Mouse (Mus musculus) hindbrain, embryonic 15.5 days (tissue): ENCODE results near the gene Usp28. TPM values are rescaled to one million over a fixed set of nuclear protein-coding genes. Genes with fewer than 3 reads are reported as not detected.

Experiments used
- ATAC-seq: fragments of 200-750 bp; cut with Nextera tagmentation; 2 replicates; pipeline ENCODE4 v1.8.0; 2017; ENCODE audit warnings: low read depth, moderate number of reproducible peaks, moderate TSS enrichment; ENCODE audit not compliant: low FRiP score
- H3K27ac ChIP-seq: fragments of 300-500 bp; sonication (generic); replicated peaks from 2 replicates; pipeline ENCODE4 v1.5.1; 2015; ENCODE audit warnings: mild to moderate bottlenecking, inconsistent platforms
- H3K27me3 ChIP-seq: fragments of 300-500 bp; sonication (generic); 2 replicates; pipeline ENCODE4 v1.6.1; 2015; ENCODE audit warnings: control low read depth, inconsistent platforms
- H3K36me3 ChIP-seq: fragments of 300-500 bp; sonication (generic); 2 replicates; pipeline ENCODE4 v1.6.1; 2015; ENCODE audit warnings: control low read depth, inconsistent platforms
- H3K4me1 ChIP-seq: fragments of 300-500 bp; sonication (generic); replicated peaks from 2 replicates; pipeline ENCODE4 v1.6.1; 2015; ENCODE audit warnings: control low read depth, inconsistent platforms
- H3K4me2 ChIP-seq: fragments of 300-500 bp; sonication (generic); 2 replicates; pipeline ENCODE4 v1.6.1; 2015; ENCODE audit warnings: moderate library complexity, mild to moderate bottlenecking, inconsistent platforms
- H3K4me3 ChIP-seq: fragments of 300-500 bp; sonication (generic); 2 replicates; pipeline ENCODE4 v1.5.1; 2015; ENCODE audit warnings: mild to moderate bottlenecking, inconsistent platforms
- H3K9ac ChIP-seq: fragments of 300-500 bp; sonication (generic); 2 replicates; pipeline ENCODE4 v1.6.1; 2015; ENCODE audit warnings: inconsistent platforms
- H3K9me3 ChIP-seq: fragments of 300-500 bp; sonication (generic); 2 replicates; pipeline ENCODE4 v1.6.1; 2016; ENCODE audit warnings: control low read depth, inconsistent platforms
- WGBS: fragments of 180-500 bp; shearing (Covaris S2); methylation state at CpG from one replicate; pipeline ENCODE4 v1.1.7; 2015; 5-methylcytosine and 5-hydroxymethylcytosine counted together
- polyA plus RNA-seq: library from polyadenylated mRNA; unstranded; fragments of >200 nt; fragmentation: Nextera tagmentation; extraction: Ambion mirVana; gene quantifications from 2 replicates; pipeline ENCODE4 v1.2.1, GENCODE M21; 2015

Usp28 gene
- polyA plus RNA-seq, 1 experiment from 2014 or later = 31.0 TPM

DNA sequence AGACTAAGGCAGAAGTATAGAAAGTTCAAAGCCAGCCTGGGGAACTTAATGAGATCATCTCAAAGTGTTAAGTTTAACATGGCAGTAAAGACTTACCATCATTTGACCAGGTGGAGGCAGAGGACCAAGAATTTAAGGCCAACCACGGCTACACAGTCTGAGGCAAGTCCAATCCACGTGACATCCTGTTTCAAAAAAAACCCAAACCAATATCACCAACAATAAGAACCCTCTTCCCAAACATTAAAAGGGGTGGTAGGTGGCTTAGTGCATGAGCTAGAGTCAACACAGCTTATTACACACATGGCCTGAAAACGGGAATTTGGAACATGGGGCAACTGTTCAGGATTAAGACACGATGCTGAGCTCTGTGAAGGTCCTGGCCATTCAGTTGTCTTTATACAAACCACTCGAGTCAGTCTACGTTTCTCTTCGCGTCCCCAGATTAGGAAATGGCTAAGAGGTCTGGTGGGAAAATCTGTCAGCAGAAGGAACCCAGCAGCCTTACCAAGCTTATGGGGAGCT, 793 bp upstream of the Usp28 start:
- 33% methylated on average over 8 of the region's 8 CpGs for WGBS
- H3K9me3 ChIP-seq = no peaks in the 10 kb centered on the region
- H3K27me3 ChIP-seq = no peaks in the 10 kb centered on the region
- ATAC-seq = 0 out of 2 replicates have a peak, but pooled peaks have one; percentile 1
- peaks cover 28% of the 10 kb centered on the region for H3K4me1 ChIP-seq
- peak overlapping the region; percentile 68 for H3K4me2 ChIP-seq
- H3K27ac ChIP-seq = peak overlapping the region; percentile 86
- H3K4me3 ChIP-seq = peak overlapping the region; percentile 87
- no peaks in the 10 kb centered on the region for H3K36me3 ChIP-seq
- H3K9ac ChIP-seq = peak overlapping the region; percentile 52

DNA sequence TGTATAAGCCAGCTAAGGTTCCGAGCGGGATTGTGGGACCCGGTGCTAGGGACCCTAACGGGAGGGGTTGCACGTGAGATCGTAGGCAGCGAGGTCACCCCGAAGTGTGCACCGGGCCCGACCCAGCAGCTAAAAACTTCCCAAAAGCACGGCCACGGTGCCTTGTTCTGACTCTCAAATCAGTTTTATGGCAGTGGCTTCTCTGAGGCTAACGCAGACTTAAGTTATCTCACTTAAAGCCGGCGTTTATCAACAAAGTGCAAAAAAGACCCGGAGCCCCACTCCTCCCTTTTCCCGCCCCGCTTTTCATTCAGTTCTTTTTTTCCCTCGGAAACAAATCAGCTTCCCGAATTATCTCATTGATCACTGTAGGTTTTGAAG, 523 bp downstream of the Usp28 start:
- H3K4me2 ChIP-seq = peak overlapping the region; percentile 68
- WGBS = under 1% methylated on average over 20 of the region's 20 CpGs
- peak overlapping the region; percentile 73 for H3K9ac ChIP-seq
- no peaks in the 10 kb centered on the region for H3K36me3 ChIP-seq
- peak overlapping the region; percentile 86 for H3K27ac ChIP-seq
- no peak for ATAC-seq
- peak overlapping the region; percentile 87 for H3K4me3 ChIP-seq
- H3K4me1 ChIP-seq = peaks cover 28% of the 10 kb centered on the region
- no peaks in the 10 kb centered on the region for H3K9me3 ChIP-seq
- H3K27me3 ChIP-seq = no peaks in the 10 kb centered on the region

DNA sequence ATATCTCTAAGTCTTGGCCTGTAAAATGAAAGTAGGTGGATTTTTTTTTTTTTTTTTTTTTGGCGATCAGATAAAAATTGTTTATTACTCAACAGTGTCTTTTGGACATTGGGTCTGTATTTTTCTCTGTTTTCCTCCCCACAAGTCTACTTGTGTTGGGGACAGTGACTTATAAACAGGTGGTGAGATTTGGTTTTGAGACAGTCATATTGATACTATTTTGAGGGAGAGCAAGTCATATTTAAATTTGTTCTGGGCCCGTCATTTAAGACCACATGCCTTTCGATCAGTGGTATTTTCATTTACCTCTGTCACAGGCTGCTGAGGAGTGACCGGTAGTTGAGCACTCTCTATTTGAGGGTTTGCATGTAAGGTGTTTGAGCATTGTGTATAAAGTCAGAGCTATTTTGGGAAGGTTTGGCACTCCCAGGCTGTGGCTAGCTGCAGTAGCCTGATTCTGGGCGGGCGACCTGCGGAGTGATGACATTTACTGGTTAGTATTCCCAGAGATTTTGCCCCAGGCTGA, 1.5 kb downstream of the Usp28 start:
- no peaks in the 10 kb centered on the region for H3K9me3 ChIP-seq
- ATAC-seq = no peak
- no peak overlapping the region for H3K9ac ChIP-seq
- no peaks in the 10 kb centered on the region for H3K27me3 ChIP-seq
- H3K36me3 ChIP-seq = no peaks in the 10 kb centered on the region
- peak overlapping the region; percentile 68 for H3K4me2 ChIP-seq
- H3K27ac ChIP-seq = no peak overlapping the region
- 22% methylated on average over 7 of the region's 7 CpGs for WGBS
- H3K4me1 ChIP-seq = peaks cover 28% of the 10 kb centered on the region
- peak overlapping the region; percentile 87; the same call in 1 of the 2 replicates for H3K4me3 ChIP-seq

DNA sequence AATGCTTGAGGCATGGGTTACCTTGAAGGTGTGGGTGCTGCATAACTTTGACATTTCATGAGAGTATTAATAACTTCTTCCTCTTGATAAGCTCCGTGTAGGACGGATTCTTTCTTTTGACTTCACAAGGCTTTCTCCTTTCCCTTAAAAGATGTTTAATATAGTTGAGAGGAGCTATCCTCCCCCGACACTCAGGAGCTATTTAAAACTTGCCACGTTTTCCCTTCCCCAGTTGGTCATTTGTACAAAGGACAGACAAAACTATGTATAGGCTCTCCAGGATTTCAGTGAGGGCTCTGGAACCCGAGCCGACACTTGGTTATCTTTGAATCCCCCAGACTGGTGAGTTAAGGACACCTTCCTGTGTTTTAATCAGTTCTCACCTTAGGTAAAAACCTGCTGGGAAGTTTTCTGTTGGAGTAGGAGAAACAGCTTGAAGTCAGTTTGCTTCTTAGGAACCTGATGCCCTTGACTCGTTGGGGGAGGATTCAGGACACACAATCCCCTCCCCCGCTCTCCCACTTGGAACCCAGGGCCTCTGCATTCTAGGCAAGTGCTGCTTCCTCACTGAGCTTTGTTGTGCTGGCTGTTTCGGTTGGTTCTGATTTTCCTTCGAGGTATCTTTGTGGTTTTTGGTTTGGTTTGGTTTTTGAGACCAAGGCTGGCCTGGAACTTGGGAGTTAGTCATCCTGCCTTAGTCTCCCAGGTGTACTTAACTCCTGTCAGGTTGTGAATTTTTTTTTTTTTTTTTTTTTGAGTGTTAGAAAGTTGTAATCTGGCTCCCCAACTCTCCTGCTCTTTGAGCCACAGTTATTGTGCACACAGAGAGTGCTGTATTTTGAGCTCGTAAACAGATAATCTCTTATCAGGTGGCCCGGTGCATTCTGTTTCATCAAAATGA, 2.3 kb downstream of the Usp28 start:
- H3K36me3 ChIP-seq = no peaks in the 10 kb centered on the region
- no peak overlapping the region for H3K27ac ChIP-seq
- H3K4me2 ChIP-seq = peak overlapping the region; percentile 68
- no peak overlapping the region for H3K9ac ChIP-seq
- peak overlapping the region; percentile 87; the same call in 1 of the 2 replicates for H3K4me3 ChIP-seq
- H3K9me3 ChIP-seq = no peaks in the 10 kb centered on the region
- H3K4me1 ChIP-seq = peaks cover 28% of the 10 kb centered on the region
- 30% methylated on average over 12 of the region's 12 CpGs for WGBS
- no peaks in the 10 kb centered on the region for H3K27me3 ChIP-seq
- ATAC-seq = no peak

DNA sequence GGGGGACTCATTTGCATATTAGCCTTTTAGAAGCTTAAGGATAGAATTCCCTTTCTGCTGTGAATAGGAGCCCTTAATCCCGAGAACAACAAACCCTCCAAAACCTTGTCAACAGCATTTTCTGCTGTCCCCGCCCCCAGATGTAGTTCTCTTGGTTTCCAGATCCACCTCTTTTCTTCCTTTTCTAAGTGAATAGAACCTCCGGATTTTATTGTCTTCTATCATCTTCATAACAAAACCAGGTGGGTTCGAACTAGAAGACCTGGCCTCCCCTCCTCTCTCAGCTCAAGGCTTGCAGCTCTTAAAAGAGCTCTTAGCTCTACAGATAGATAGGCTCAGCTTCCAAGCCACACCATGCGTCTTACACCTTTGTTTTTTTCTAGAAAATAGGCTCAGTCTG, 6.5 kb downstream of the Usp28 start:
- Histone ChIP-seq H3K4me1 (peaks cover 12% of the 10 kb centered on the region), H3K27ac (no peak overlapping the region), H3K9me3 (no peaks in the 10 kb centered on the region), H3K36me3 (no peaks in the 10 kb centered on the region), H3K27me3 (no peaks in the 10 kb centered on the region), H3K9ac (no peak overlapping the region), H3K4me3 (no peak overlapping the region), H3K4me2 (no peak overlapping the region)
- no peak for ATAC-seq
- WGBS = 67% methylated on average over 5 of the region's 5 CpGs

DNA sequence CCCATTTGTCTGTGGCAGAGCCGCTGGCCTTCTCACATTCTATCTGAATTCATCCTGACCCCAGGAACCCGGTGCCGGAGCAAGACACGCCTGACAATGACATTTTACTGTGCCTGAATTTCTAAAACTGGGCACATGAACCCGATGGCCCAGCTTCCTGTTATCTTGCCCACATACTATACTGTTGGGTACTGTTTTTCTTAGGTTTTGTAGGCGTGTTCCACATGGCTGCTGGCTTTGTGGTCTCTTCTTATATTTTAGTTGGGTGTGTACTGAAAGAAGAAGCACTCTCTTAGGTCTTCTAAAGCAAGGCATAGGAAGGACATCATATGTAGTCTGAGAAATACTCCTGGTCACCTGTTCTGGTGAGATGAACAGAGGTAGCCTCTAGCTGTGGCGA, 9.6 kb downstream of the Usp28 start:
- WGBS = 92% methylated on average over 7 of the region's 7 CpGs
- Histone ChIP-seq H3K4me2 (no peak overlapping the region), H3K9me3 (no peaks in the 10 kb centered on the region), H3K4me3 (no peak overlapping the region), H3K27me3 (no peaks in the 10 kb centered on the region), H3K9ac (no peak overlapping the region), H3K36me3 (no peaks in the 10 kb centered on the region), H3K4me1 (no peaks in the 10 kb centered on the region; the same call in 1 of the 2 replicates), H3K27ac (no peak overlapping the region)
- no peak for ATAC-seq

DNA sequence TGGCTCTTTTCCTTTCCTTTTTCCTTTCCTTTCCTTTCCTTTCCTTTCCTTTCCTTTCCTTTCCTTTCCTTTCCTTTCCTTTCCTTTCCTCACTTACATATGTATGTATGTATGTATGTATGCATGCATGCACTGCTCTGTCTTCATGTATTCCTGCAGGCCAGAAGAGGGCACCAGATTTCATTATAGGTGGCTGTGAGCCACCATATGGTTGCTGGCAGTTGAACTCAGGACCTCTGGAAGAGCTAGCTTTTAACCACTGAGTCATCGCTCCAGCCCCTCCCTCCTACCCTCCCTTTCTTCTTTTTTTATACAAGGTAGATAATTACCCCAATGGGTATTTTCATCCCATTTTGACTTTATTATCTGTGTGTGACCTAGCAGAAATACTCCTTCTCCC, 10.6 kb downstream of the Usp28 start:
- no peak overlapping the region for H3K9ac ChIP-seq
- H3K4me3 ChIP-seq = no peak overlapping the region
- ATAC-seq = no peak
- 0 out of 2 replicates have a peak, but pooled peaks cover 2% of the 10 kb centered on the region for H3K36me3 ChIP-seq
- H3K27me3 ChIP-seq = no peaks in the 10 kb centered on the region
- 100% methylated on average over 1 of the region's 1 CpGs for WGBS
- H3K9me3 ChIP-seq = no peaks in the 10 kb centered on the region
- H3K27ac ChIP-seq = no peak overlapping the region
- no peak overlapping the region for H3K4me2 ChIP-seq
- no peaks in the 10 kb centered on the region; the same call in 1 of the 2 replicates for H3K4me1 ChIP-seq

DNA sequence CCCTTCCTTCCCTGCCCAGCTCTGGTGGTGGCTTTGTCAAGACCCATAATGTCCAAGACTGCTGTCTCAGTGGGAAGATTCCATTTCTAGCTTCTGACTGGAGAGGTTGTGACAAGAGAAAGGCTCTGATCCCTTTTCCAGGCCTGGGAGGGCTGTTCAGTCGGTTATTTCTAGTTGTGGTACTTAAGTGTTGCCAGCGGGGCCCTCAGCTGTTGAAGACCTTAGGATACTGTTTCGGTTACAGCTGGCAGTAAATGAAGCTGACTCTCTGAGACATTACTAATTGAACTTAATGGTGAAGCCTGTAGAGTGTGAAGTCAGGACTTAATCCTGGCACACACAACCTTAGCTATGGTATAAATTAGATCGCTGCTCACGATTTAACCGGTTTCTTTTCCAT, 14.1 kb downstream of the Usp28 start:
- H3K27ac ChIP-seq = no peak overlapping the region
- WGBS = 88% methylated on average over 6 of the region's 6 CpGs
- ATAC-seq = no peak

DNA sequence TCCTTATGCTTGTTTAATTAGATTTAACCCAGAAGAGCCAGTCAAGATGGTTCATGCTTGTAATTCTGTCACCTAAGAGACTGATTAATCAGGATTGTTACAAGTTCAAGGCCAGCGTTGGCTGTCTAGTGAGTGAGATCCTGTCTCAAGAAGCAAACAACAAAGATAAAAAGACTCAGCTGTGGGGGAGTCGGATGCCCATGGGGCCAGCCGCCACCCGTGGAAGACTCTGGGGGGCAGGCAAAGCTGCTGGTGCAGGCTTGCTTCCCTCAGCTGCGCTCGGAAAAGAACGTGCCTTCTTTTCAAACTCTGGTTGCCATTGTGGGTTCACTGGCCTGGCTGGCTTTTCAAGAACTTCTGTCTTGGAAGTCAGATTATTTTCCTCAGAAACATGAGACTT, 30.6 kb downstream of the Usp28 start:
- Histone ChIP-seq H3K27me3 (no peaks in the 10 kb centered on the region), H3K4me1 (no peaks in the 10 kb centered on the region), H3K9ac (no peak overlapping the region), H3K4me3 (no peak overlapping the region), H3K27ac (no peak overlapping the region), H3K4me2 (no peak overlapping the region), H3K36me3 (peaks cover 68% of the 10 kb centered on the region), H3K9me3 (no peaks in the 10 kb centered on the region)
- 77% methylated on average over 7 of the region's 7 CpGs for WGBS
- no peak for ATAC-seq

More for the DNA sequence above, 14.1 kb downstream of the Usp28 start:
- H3K4me1 ChIP-seq = no peaks in the 10 kb centered on the region
- H3K4me2 ChIP-seq = no peak overlapping the region
- H3K27me3 ChIP-seq = no peaks in the 10 kb centered on the region
- no peak overlapping the region for H3K9ac ChIP-seq
- H3K4me3 ChIP-seq = no peak overlapping the region
- H3K9me3 ChIP-seq = no peaks in the 10 kb centered on the region
- peaks cover 24% of the 10 kb centered on the region for H3K36me3 ChIP-seq

DNA sequence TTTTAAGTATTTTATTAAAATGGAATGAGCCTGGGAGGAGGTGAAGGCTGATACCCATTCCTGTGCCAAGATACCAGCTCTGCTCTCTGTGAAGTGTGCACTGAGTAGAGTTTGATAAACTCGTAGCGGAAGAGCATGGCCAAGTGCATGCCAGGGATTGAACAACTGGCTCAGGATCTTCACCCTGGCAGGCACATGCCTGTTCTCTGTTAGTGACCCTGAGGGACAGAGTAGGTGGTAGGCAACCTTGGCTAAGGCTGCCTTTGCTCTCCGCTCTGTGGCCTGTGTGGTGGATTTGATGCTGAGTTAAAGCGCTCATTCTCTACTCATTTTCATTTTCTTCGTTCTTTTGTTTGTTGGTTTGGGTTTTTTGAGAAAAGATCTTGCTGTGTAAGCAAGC, 36.1 kb downstream of the Usp28 start:
- Histone ChIP-seq H3K4me3 (no peak overlapping the region), H3K36me3 (peaks cover 25% of the 10 kb centered on the region), H3K9ac (no peak overlapping the region), H3K27me3 (no peaks in the 10 kb centered on the region), H3K9me3 (no peaks in the 10 kb centered on the region), H3K4me1 (no peaks in the 10 kb centered on the region), H3K27ac (no peak overlapping the region), H3K4me2 (no peak overlapping the region)
- no peak for ATAC-seq
- WGBS = 90% methylated on average over 5 of the region's 5 CpGs

DNA sequence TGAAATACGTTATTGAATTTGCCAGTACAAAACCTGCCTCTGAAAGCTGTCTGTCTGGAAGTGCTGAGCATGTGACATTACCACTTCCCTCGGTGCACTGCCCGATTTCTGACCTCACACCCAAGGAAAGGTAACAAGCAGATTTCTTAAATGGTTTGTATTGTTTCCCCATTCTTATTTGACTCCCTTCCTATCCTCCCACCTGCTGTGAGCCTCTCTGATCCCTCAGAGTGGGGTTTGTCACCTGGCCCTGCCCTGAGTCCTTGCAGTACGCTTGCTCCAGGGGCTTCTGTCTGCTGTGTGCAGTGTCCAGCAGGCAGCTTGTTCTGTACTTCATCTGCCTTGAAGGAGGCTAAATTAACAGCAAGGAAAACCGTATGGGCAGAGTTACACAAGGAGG, 38.8 kb downstream of the Usp28 start:
- peaks cover 26% of the 10 kb centered on the region for H3K36me3 ChIP-seq

DNA sequence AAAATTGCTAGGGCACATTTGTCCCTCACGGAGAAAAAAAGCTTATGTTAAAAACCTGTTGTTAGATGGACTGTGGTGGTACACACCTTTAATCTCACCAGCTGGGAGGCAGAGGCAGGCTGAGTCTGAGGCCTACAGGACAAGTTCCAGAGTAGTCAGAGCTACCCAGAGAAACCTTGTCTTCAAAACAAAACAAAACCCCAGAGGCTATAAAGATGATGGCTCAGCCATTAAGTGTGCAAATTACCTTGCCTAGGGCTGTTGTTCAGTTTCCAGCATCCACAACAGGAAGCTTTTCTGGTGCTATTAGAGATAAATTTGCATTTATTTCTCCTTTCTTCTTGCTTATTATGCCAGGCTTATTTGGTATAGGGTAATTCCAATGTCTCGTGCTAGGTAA, 39.4 kb downstream of the Usp28 start:
- Histone ChIP-seq H3K9me3 (no peaks in the 10 kb centered on the region), H3K4me2 (no peak overlapping the region), H3K9ac (no peak overlapping the region), H3K4me3 (no peak overlapping the region), H3K27me3 (no peaks in the 10 kb centered on the region), H3K27ac (no peak overlapping the region), H3K36me3 (peaks cover 26% of the 10 kb centered on the region), H3K4me1 (no peaks in the 10 kb centered on the region)
- no peak for ATAC-seq
- 80% methylated on average over 2 of the region's 2 CpGs for WGBS

More for the DNA sequence above, 38.8 kb downstream of the Usp28 start:
- no peak overlapping the region for H3K4me3 ChIP-seq
- no peak overlapping the region for H3K4me2 ChIP-seq
- no peaks in the 10 kb centered on the region for H3K27me3 ChIP-seq
- H3K4me1 ChIP-seq = no peaks in the 10 kb centered on the region
- H3K27ac ChIP-seq = no peak overlapping the region
- H3K9me3 ChIP-seq = no peaks in the 10 kb centered on the region
- no peak overlapping the region for H3K9ac ChIP-seq
- ATAC-seq = no peak
- 88% methylated on average over 5 of the region's 5 CpGs for whole genome bisulfite sequencing
